In genomic region chr7:139515959-139516660, GRCm38 (mm10) we compare ENCODE assay signal across 8 mouse cellular contexts.
A peak's percentile ranks its signal among the peaks of the same experiment; 100 is the strongest.
DNase-seq lines count a peak whose midpoint lies in the region; ATAC-seq and TF ChIP-seq lines count a peak whose summit lies in the region.
"Had no signal": no experiment of that assay in that cellular context is flagged by ENCODE, and none has a peak within 500 bp of the region (broad histone marks: within the 10 kb centered on the region; RNA-seq: fewer than 3 reads in every experiment).

No protein-coding gene starts in this region.

- peaks cover 6% of the 10 kb centered on the region; the same call in 1 of the 2 replicates for H3K36me3 ChIP-seq in limb, embryonic 15.5 days
- H3K36me3 ChIP-seq in hindbrain, embryonic 14.5 days (replicated peaks; ENCODE audit: control insufficient read depth, insufficient read depth), result peaks cover 4% of the 10 kb centered on the region; the same call in 1 of the 2 replicates

- no peak for TF ChIP-seq POLR2A in brain, embryonic 14.5 days (IDR thresholded peaks at IDR 0.05; ENCODE audit: borderline replicate concordance, extremely low read depth, insufficient read depth, insufficient read length, poor library complexity, severe bottlenecking)

- H3K4me3 ChIP-seq in limb, embryonic 15.5 days, result no peak overlapping the region
- no peak overlapping the region for H3K4me3 ChIP-seq in hindbrain, embryonic 14.5 days (replicated peaks; ENCODE audit: low read length)

- intact Hi-C loops in heart, postnatal 36 days (cut with DNase I), result no loop called here

- TF ChIP-seq CTCF in brain, embryonic 14.5 days (IDR thresholded peaks at IDR 0.05; ENCODE audit: borderline replicate concordance, extremely low read depth, insufficient read depth, insufficient read length), result no peak

- H3K27ac ChIP-seq in limb, embryonic 15.5 days, result no peak overlapping the region
- no peak overlapping the region for H3K27ac ChIP-seq in hindbrain, embryonic 14.5 days

- DNase-seq in NIH3T3 (ENCODE audit: low read depth), result peak; percentile 82
- DNase-seq in brain, embryonic 14.5 days (ENCODE audit: low read depth), result peak; percentile 75
- DNase-seq in heart, postnatal 36 days, result peak; percentile 44 to 54
- no peak for DNase-seq in cerebellum, adult 9-11 months
- DNase-seq in hindbrain, embryonic 14.5 days (ENCODE audit: low spot score), result no peak
- DNase-seq in spleen, postnatal 14 days (ENCODE audit: low spot score in 2 of 2), result no peak
- DNase-seq: lung, embryonic 14.5 days had no signal

- no peak overlapping the region for H3K9ac ChIP-seq in limb, embryonic 15.5 days
- no peak overlapping the region for H3K9ac ChIP-seq in hindbrain, embryonic 14.5 days
- H3K9ac ChIP-seq: lung, embryonic 14.5 days had no signal

- H3K27me3 ChIP-seq in limb, embryonic 15.5 days, result no peaks in the 10 kb centered on the region
- peaks cover 84% of the 10 kb centered on the region for H3K27me3 ChIP-seq in hindbrain, embryonic 14.5 days (ENCODE audit: control insufficient read depth, insufficient read depth, low read length)

- peaks cover 20% of the 10 kb centered on the region for H3K4me1 ChIP-seq in limb, embryonic 15.5 days
- no peaks in the 10 kb centered on the region for H3K4me1 ChIP-seq in hindbrain, embryonic 14.5 days (replicated peaks; ENCODE audit: control insufficient read depth, insufficient read depth, low read length)

- no peak overlapping the region for H3K4me2 ChIP-seq in limb, embryonic 15.5 days
- no peak overlapping the region for H3K4me2 ChIP-seq in hindbrain, embryonic 14.5 days (replicated peaks)
- H3K4me2 ChIP-seq: lung, embryonic 14.5 days had no signal

- ATAC-seq in limb, embryonic 15.5 days (ENCODE audit: insufficient number of reproducible peaks, low FRiP score, low TSS enrichment, low read depth), result peak; percentile 70
- ATAC-seq in hindbrain, embryonic 14.5 days (ENCODE audit: low FRiP score), result no peak

- WGBS in limb, embryonic 15.5 days, result 22% methylated on average over 13 of the region's 13 CpGs
- 81% methylated on average over 13 of the region's 13 CpGs for WGBS in hindbrain, embryonic 14.5 days

- H3K9me3 ChIP-seq in limb, embryonic 15.5 days, result no peaks in the 10 kb centered on the region
- H3K9me3 ChIP-seq in hindbrain, embryonic 14.5 days (ENCODE audit: control insufficient read depth, low read length), result no peaks in the 10 kb centered on the region

Comparison
In these comparisons a context has a peak if more than half of its experiments do, and no peak if none do; other contexts are left out.
1. DNase-seq: peak in NIH3T3 (single experiment), brain, embryonic 14.5 days (single experiment) and heart, postnatal 36 days (2 of 2); none in cerebellum, adult 9-11 months (single experiment), hindbrain, embryonic 14.5 days (single experiment) and spleen, postnatal 14 days (0 of 2).